Mouse (Mus musculus) skeletal muscle tissue, adult 2 months (tissue): ENCODE measurements around the gene Phyhd1.

Experiments used
- DNase-seq: peaks from one replicate; pipeline ENCODE4 v3.0.0-alpha.2; 2012; ENCODE audit warnings: low read depth, low spot score

Gene Phyhd1

GRCm38 (mm10) chr2:30255631-30256395 lies 10.2 kb upstream of the Phyhd1 start:
- DNase-seq, result no peak

GRCm38 (mm10) chr2:30256616-30257350 lies 9.2 kb upstream of the Phyhd1 start:
- DNase-seq, result no peak

GRCm38 (mm10) chr2:30257699-30258460 lies 8.1 kb upstream of the Phyhd1 start:
- DNase-seq, result no peak

GRCm38 (mm10) chr2:30258600-30258999 lies 7.4 kb upstream of the Phyhd1 start:
- DNase-seq, result peak; percentile 72

GRCm38 (mm10) chr2:30259131-30260064 lies 6.6 kb upstream of the Phyhd1 start:
- no peak for DNase-seq

- no peak for DNase-seq
Observed at GRCm38 (mm10) chr2:30261064-30261736, 4.8 kb upstream of the Phyhd1 start.

- no peak for DNase-seq
Observed at GRCm38 (mm10) chr2:30261921-30262839, 3.8 kb upstream of the Phyhd1 start.

- DNase-seq, result peak; percentile 47
Observed at GRCm38 (mm10) chr2:30262840-30263441, 3.1 kb upstream of the Phyhd1 start.

- no peak for DNase-seq
Observed at GRCm38 (mm10) chr2:30263811-30264210, 2.2 kb upstream of the Phyhd1 start.

- no peak for DNase-seq
Observed at GRCm38 (mm10) chr2:30264671-30265519, 1.1 kb upstream of the Phyhd1 start.

- peak; percentile 69 for DNase-seq
Observed at GRCm38 (mm10) chr2:30266392-30266941, 464 bp downstream of the Phyhd1 start.

- DNase-seq, result no peak
Observed at GRCm38 (mm10) chr2:30267466-30267865, 1.5 kb downstream of the Phyhd1 start.

GRCm38 (mm10) chr2:30268371-30268770 lies 2.4 kb downstream of the Phyhd1 start:
- DNase-seq, result no peak

- DNase-seq, result no peak
Observed at GRCm38 (mm10) chr2:30269241-30269990, 3.4 kb downstream of the Phyhd1 start.

GRCm38 (mm10) chr2:30270134-30270533 lies 4.1 kb downstream of the Phyhd1 start:
- DNase-seq, result peak; percentile 93

- no peak for DNase-seq
Observed at GRCm38 (mm10) chr2:30280743-30281142, 14.7 kb downstream of the Phyhd1 start, which contains the start of gene Gm28038. Gene Gm28038 (plus strand): TSS chr2:30281043.

- DNase-seq, result no peak
Observed at GRCm38 (mm10) chr2:30281651-30282050, 15.6 kb downstream of the Phyhd1 start.
